Mouse (Mus musculus): ENCODE data around the gene Tmprss13.

- no peak for TF ChIP-seq POLR2A (IDR thresholded peaks at IDR 0.05; ENCODE audit: extremely low read depth, insufficient read depth, low read length)
- no peak for TF ChIP-seq CTCF (IDR thresholded peaks at IDR 0.05; ENCODE audit: low read depth, low read length)
Observed at GRCm38 (mm10) chr9:45382834-45383233, 63.9 kb downstream of the Tmprss13 start.

Measured in liver, adult 2 months (tissue).